Mouse (Mus musculus) gastrocnemius, adult 18-20 months (tissue): ENCODE measurements at regions not wholly inside any gene's neighbourhood (a gene's known extent, or its start where the extent isn't known, plus 50 kb on each side); places are given as distances from the start of the nearest gene placed in this dataset.

ENCODE experiments used
- DNase-seq: peaks from one replicate; pipeline ENCODE4 v3.0.0; 2021; ENCODE audit warnings: low spot score

- DNase-seq, result no peak
These were observed 181.3 kb downstream of the Ifng start for GRCm38 (mm10) chr10:118622131-118622530.

GRCm38 (mm10) chr10:118622916-118623315 lies 182.1 kb downstream of the Ifng start:
- no peak for DNase-seq

- DNase-seq, result no peak
These were observed 183.5 kb downstream of the Ifng start for GRCm38 (mm10) chr10:118624368-118624767.

DNA sequence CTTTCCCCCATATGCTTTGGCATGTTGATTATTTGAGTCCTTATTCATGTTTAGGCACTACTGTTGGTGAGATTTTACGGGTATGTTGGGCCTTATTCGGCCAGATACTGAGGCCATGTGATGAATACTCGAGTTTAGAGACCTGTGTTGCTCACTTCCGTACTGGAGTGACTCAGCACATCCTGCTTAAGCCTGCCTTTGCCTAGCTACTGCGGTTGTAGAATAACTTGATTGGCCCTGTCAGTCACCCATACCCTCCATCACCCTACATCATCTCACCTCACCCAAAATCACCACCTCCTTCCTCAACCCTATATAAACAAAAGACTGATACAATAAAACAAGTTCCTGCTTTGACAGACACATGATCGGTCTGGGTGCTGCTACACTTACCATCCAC lies 187.2 kb downstream of the Ifng start:
- DNase-seq, result no peak

GRCm38 (mm10) chr10:118629360-118630040 lies 188.7 kb downstream of the Ifng start:
- no peak for DNase-seq

DNA sequence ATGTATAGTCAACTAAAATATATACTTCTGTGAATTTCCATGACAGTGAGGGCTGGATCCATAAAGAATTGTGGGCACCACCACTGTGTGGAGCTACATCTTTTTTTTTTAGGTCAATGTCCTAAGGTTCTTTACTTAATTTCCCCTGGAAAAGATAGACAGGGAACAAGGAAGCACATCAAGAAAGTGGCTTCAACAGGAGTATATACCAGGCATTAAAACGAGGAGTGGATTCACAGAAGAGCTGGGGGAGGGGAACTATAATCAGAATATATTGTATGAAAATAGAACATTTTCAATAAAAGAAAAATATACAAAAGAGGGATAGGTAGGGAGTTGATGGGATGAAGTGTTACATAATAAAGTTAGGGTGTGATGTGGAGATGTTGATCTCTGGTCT lies 190.9 kb downstream of the Ifng start:
- DNase-seq, result no peak

DNA sequence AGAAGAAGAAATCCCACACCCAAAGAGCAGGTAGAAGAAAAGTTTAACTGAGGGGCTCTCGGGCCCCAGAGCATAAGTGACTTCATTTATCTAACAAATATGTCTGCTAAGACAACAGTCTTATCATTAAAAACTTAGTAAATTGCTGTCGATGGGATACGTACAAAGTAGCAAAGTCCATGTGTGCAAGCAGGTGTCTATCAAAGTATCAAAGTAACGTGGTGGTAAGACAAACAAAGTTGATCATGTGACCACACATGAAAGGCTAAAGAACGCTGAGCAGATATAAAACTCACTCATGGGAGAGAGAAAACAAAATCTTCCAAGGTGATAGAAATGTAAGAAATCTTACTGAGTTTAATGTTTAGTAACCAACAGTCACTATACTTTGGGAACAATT lies 191.3 kb downstream of the Ifng start:
- DNase-seq, result no peak

- no peak for DNase-seq
These were observed 192.6 kb downstream of the Ifng start for GRCm38 (mm10) chr10:118633429-118633828.

GRCm38 (mm10) chr10:118639097-118639496 lies 198.3 kb downstream of the Ifng start:
- no peak for DNase-seq

DNA sequence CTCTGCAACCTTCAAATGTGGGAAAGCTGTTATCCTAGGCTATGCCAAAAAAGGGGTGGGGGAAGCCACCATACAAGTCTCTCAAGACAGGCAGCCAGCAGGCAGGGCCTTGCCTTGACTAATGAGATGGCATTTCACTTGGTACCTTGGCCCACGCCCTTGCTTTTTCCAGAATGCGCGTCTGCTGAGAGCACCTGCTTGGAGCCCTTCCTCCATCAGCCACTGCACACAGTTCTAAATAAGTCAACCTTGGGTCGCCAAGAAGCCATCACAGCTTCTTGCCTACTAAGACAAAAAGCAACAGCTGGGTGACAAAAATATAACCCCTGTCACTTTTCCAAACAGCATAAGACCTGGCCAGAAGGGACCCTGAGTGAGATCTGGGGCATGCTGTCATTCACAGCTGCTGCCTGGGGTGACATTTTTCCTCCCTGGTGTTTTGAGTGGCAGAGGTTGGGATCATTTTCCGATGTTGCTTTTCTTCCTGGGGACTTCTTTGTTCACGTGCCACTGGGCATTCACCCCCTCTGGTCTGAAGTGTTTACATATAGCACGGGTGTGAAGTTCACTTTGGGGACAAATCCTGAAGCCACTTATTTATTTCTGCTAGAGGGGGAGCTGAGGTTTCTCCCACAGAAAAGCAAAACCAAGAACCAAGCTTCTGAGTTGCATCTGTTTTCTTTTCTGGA lies 199.4 kb downstream of the Ifng start:
- peak; percentile 77 for DNase-seq

DNA sequence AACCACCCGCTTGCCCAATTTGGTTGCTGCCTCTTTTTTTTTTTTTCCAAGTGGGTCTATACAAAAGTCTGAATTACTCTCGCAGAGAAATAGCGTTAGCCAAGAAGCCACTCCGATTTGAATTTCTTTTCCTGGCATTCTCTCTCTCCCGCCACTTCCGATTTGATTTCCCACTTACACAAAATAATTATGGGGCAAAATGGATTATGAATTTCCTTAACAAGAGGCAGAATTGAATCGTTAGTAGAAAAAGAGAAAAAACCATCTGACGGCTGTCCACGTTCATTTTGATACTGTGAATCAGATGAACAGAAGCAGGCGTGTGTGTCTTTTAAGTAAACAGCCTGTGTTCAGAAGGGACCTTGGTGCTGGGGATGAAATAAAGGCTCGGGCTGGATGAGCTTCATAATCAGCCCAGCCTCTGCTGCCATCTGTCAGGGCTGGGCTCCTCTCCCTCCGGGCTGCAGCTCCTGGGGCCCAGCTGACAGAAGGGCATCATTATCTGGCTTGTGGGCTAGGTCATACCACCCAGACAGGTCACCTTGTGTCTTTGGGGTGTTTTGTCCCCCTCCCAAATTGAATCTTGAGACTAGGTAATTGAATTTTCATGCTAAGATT lies 200.1 kb downstream of the Ifng start:
- peak; percentile 27 for DNase-seq

- no peak for DNase-seq
These were observed 202.8 kb downstream of the Ifng start for GRCm38 (mm10) chr10:118643622-118644021.

GRCm38 (mm10) chr10:118648111-118648510 lies 207.3 kb downstream of the Ifng start:
- DNase-seq, result peak; percentile 90

GRCm38 (mm10) chr10:118656561-118656960 lies 213.4 kb downstream of the Dyrk2 start:
- no peak for DNase-seq

DNA sequence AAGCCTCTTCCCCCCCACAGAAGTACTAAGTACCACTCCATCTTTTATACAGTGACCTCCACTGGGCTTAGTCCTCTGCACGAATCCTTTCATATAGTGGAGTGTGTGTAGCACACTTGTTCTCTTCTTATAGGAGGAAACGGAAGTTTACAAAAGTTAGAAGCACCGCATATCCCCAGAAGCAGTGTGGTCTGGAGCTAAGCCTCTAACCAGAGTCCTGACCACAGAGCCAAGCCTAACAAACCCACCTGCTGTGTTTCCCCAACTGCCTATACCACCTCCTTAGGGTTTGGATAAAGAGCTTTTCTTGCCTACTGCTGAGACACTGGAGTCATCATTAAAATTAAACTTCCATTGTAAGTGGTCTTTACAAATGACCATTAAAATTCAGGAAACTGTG lies 204.0 kb downstream of the Dyrk2 start:
- no peak for DNase-seq

DNA sequence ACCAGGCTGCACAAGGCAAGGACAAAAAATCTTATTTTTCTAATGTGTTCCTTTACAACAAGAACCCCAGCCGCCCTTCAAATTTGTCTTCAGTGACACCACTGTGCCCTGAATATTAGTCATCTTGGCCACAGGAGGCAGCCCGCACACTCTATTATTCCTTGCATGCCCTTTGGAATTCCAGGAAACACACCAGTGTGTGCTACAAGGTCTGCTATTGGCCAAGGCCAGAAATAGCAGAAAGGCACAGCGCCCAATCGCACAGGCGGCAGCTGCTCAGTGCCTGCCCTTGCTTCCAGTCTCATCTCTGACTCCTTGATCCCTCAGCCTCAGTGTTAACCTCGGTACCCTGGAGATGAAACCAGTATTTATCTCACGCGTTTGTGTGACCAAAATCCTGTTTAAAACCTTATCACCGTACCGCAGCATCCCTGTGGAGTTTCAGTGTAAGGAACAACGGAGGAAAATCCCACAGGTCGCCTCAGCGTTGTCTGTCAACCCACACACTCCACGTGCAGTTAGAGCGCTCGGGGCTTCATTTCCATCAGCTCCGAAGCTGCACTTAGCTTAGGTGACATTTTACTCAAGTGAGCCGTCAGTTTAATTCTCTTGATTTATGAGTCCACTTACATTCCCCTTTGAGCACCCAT lies 194.1 kb downstream of the Dyrk2 start:
- peak; percentile 37 for DNase-seq

GRCm38 (mm10) chr10:118678750-118679418 lies 191.1 kb downstream of the Dyrk2 start:
- no peak for DNase-seq

DNA sequence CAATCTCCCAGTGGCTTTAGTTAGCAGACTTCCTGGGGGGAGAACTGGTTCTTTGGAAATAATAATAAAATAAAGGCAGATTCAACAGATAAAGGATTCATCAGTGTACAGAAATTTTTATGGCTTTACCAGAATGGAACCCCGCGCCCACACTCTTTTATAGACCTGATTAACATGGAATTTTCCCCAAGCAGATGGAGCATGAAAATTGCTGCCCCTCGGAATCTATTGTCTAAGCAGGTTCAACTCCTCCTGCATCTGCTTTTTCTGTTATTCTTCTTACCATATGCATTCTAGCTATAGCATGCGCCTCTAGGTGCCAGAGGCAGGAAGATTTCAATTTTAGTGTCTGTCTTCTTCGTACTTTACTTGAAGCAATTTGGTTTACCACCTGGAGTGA lies 190.5 kb downstream of the Dyrk2 start:
- DNase-seq, result no peak

- DNase-seq, result no peak
These were observed 189.1 kb downstream of the Dyrk2 start for GRCm38 (mm10) chr10:118680896-118681295.

DNA sequence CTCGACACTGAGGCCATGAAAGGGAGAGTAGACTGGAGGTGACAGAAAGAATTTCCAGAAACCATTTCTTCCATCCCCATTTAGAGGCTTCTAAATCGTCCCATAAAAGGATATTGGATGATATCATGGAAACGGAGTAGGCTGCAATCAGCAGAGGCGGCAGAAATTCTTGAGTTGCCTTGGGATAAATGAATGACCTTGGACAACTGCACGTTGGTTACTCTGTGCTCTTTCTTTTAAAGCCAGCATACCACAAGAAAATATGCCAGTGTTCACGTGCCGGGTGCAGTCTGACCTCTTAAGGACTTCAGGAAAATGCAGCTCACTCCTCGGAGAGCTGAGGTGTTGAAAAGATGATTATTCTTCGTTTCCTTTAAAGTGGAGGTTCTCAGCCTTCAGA lies 186.7 kb downstream of the Dyrk2 start:
- no peak for DNase-seq

GRCm38 (mm10) chr10:118699292-118699691 lies 170.7 kb downstream of the Dyrk2 start:
- no peak for DNase-seq

- no peak for DNase-seq
These were observed 169.9 kb downstream of the Dyrk2 start for GRCm38 (mm10) chr10:118700115-118700514.
